In the genomic region with DNA sequence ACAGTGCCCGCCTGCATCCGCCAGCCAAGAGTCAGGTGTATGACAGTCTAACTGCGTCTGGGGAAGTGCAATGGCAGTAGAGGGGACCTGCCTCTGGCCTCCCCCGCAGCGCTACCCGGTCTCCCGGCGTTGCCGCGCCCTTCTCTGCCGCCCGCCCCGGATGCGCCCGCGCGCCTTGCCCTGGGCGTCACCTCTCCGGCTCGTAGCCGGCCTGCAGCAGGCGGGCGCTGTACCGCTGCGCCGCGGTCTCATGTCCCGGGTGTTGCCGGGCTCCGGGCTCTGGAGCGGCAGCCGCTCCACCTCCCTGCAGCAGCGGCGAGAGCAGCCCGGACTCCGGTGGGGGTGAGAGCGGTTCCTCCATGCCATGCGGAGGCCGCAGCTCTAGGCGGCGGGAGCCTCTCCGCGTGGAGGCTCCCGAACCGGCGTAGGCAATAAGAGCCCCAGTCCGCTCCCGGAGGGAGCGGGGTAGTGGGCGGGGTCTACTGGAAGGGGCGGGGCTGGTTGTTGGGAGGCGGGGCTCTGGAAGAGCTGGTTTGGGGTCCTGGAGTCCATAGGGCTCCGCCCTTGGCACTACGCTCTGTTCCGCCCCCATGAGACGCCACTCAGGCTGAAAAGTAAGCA, we compare ENCODE assay signal across 8 mouse cellular contexts. TPM values are rescaled to one million over a fixed set of nuclear protein-coding genes. Genes with fewer than 3 reads are reported as not detected.
A peak's percentile ranks its signal among the peaks of the same experiment; 100 is the strongest.
DNase-seq lines count a peak whose midpoint lies in the region; ATAC-seq and TF ChIP-seq lines count a peak whose summit lies in the region.

A gene (minus strand): TSS at position 484 of the 621 bp plus-strand sequence.

- H3K9ac ChIP-seq in embryonic facial prominence, embryonic 12.5 days, result peak within 1 kb of the TSS; percentile 64
- peak within 1 kb of the TSS; percentile 79 for H3K9ac ChIP-seq in heart, embryonic 11.5 days (ENCODE audit: low read depth, low read length)
- H3K9ac ChIP-seq in kidney, embryonic 16.5 days (replicated peaks; ENCODE audit: low read length), result peak within 1 kb of the TSS; percentile 70
- H3K9ac ChIP-seq in liver, embryonic 14.5 days (replicated peaks), result peak within 1 kb of the TSS; percentile 2

- WGBS in embryonic facial prominence, embryonic 12.5 days, result under 1% methylated on average over 56 of the region's 56 CpGs
- WGBS in heart, embryonic 11.5 days (ENCODE audit: insufficient replicate concordance), result under 1% methylated on average over 56 of the region's 56 CpGs
- WGBS in kidney, embryonic 16.5 days, result under 1% methylated on average over 56 of the region's 56 CpGs
- WGBS in liver, embryonic 14.5 days (ENCODE audit: insufficient replicate concordance), result under 1% methylated on average over 52 of the region's 56 CpGs

- peak within 1 kb of the TSS; percentile 71 for H3ac ChIP-seq in C2C12 (ENCODE audit: control insufficient read depth, insufficient read length, low read depth)

- H3K79me2 ChIP-seq in C2C12 (ENCODE audit: control insufficient read depth, insufficient read depth), result peaks cover 9% of the 10 kb centered on the region

- TF ChIP-seq EP300 in liver, embryonic 14.5 days (IDR thresholded peaks at IDR 0.05; ENCODE audit: low read depth), result no peak

- no peak for TF ChIP-seq CTCF in C2C12 (IDR thresholded peaks at IDR 0.05; ENCODE audit: control insufficient read depth, insufficient read depth, insufficient read length)
- no peak for TF ChIP-seq CTCF in liver, embryonic 14.5 days (IDR thresholded peaks at IDR 0.05; ENCODE audit: low read depth)

- no peaks in the 10 kb centered on the region for H3K9me3 ChIP-seq in embryonic facial prominence, embryonic 12.5 days
- H3K9me3 ChIP-seq in heart, embryonic 11.5 days (replicated peaks; ENCODE audit: control insufficient read depth, low read length), result no peaks in the 10 kb centered on the region
- H3K9me3 ChIP-seq in kidney, embryonic 16.5 days (ENCODE audit: low read length), result no peaks in the 10 kb centered on the region
- no peaks in the 10 kb centered on the region for H3K9me3 ChIP-seq in liver, embryonic 14.5 days (ENCODE audit: control insufficient read depth, low read length)

- no peaks in the 10 kb centered on the region for H3K36me3 ChIP-seq in C2C12 (ENCODE audit: control insufficient read depth, insufficient read depth)
- no peaks in the 10 kb centered on the region for H3K36me3 ChIP-seq in embryonic facial prominence, embryonic 12.5 days
- no peaks in the 10 kb centered on the region for H3K36me3 ChIP-seq in heart, embryonic 11.5 days (ENCODE audit: control insufficient read depth, insufficient read depth, low read length)
- no peaks in the 10 kb centered on the region for H3K36me3 ChIP-seq in kidney, embryonic 16.5 days (ENCODE audit: insufficient read depth, low read length)
- H3K36me3 ChIP-seq in liver, embryonic 14.5 days (replicated peaks; ENCODE audit: control insufficient read depth, insufficient read depth, low read depth), result no peaks in the 10 kb centered on the region

- H3K27ac ChIP-seq in embryonic facial prominence, embryonic 12.5 days, result no peak within 1 kb of the TSS
- H3K27ac ChIP-seq in heart, embryonic 11.5 days (ENCODE audit: low read depth, low read length), result no peak within 1 kb of the TSS
- H3K27ac ChIP-seq in kidney, embryonic 16.5 days (ENCODE audit: low read length), result no peak within 1 kb of the TSS
- H3K27ac ChIP-seq in liver, embryonic 14.5 days, result no peak within 1 kb of the TSS

- H3K4me2 ChIP-seq in embryonic facial prominence, embryonic 12.5 days (replicated peaks), result peak within 1 kb of the TSS; percentile 96
- H3K4me2 ChIP-seq in heart, embryonic 11.5 days, result peak within 1 kb of the TSS; percentile 94
- H3K4me2 ChIP-seq in kidney, embryonic 16.5 days (replicated peaks; ENCODE audit: low read depth, low read length), result peak within 1 kb of the TSS; percentile 99
- H3K4me2 ChIP-seq in liver, embryonic 14.5 days (ENCODE audit: low read depth), result peak within 1 kb of the TSS; percentile 76

- H3K4me3 ChIP-seq in C2C12 (ENCODE audit: insufficient read depth, poor library complexity, severe bottlenecking), result peak within 1 kb of the TSS; percentile 42
- H3K4me3 ChIP-seq in embryonic facial prominence, embryonic 12.5 days, result peak within 1 kb of the TSS; percentile 64
- H3K4me3 ChIP-seq in heart, embryonic 11.5 days (ENCODE audit: low read depth, low read length), result peak within 1 kb of the TSS; percentile 79
- peak within 1 kb of the TSS; percentile 72 for H3K4me3 ChIP-seq in kidney, embryonic 16.5 days (ENCODE audit: low read length)
- peak within 1 kb of the TSS; percentile 55 to 57 for H3K4me3 ChIP-seq in liver, embryonic 14.5 days (ENCODE audit: insufficient read depth in 1 of 2, low read depth in 2 of 2, low read length in 2 of 2)

- peaks cover 4% of the 10 kb centered on the region for H3K27me3 ChIP-seq in C2C12 (ENCODE audit: control insufficient read depth, insufficient read depth, insufficient read length)
- H3K27me3 ChIP-seq in embryonic facial prominence, embryonic 12.5 days, result peaks cover 32% of the 10 kb centered on the region
- H3K27me3 ChIP-seq in heart, embryonic 11.5 days (ENCODE audit: control insufficient read depth, insufficient read depth, low read length), result peaks cover 15% of the 10 kb centered on the region
- peaks cover 4% of the 10 kb centered on the region; the same call in 1 of the 2 replicates for H3K27me3 ChIP-seq in kidney, embryonic 16.5 days (ENCODE audit: insufficient read depth, low read length)
- H3K27me3 ChIP-seq in liver, embryonic 14.5 days (ENCODE audit: control insufficient read depth, insufficient read depth, low read length), result peaks cover 14% of the 10 kb centered on the region

- DNase-seq in adrenal gland, postnatal 14 days, result peak; percentile 90
- DNase-seq in liver, embryonic 14.5 days (ENCODE audit: low read depth in 3 of 3, low spot score in 3 of 3), result peak in 2 of 3 experiments; percentile 40 to 42
- DNase-seq in neural tube, embryonic 10.5 days (ENCODE audit: extremely low spot score, low spot score), result peak; percentile 90
- peak; percentile 83 for DNase-seq in testis, postnatal 10 days (ENCODE audit: low spot score)

- ATAC-seq in embryonic facial prominence, embryonic 12.5 days (ENCODE audit: insufficient number of reproducible peaks, insufficient read depth, low FRiP score, low TSS enrichment), result peak; percentile 79
- peak; percentile 87 for ATAC-seq in heart, embryonic 11.5 days (replicated peaks; ENCODE audit: insufficient number of reproducible peaks, low FRiP score, low TSS enrichment)
- ATAC-seq in kidney, embryonic 16.5 days (ENCODE audit: low FRiP score, low TSS enrichment), result peak; percentile 81
- peak; percentile 81 for ATAC-seq in liver, embryonic 14.5 days (ENCODE audit: insufficient read depth)

- peaks cover 6% of the 10 kb centered on the region for H3K79me3 ChIP-seq in C2C12 (ENCODE audit: low read depth)

- H3K4me1 ChIP-seq in embryonic facial prominence, embryonic 12.5 days, result peaks cover 21% of the 10 kb centered on the region
- peaks cover 17% of the 10 kb centered on the region for H3K4me1 ChIP-seq in heart, embryonic 11.5 days (ENCODE audit: control insufficient read depth, insufficient read depth, low read length)
- peaks cover 31% of the 10 kb centered on the region for H3K4me1 ChIP-seq in kidney, embryonic 16.5 days (ENCODE audit: insufficient read depth, low read length)
- peaks cover 0 to 6% of the 10 kb centered on the region in 2 experiments; a peak in 2 of 4 replicates for H3K4me1 ChIP-seq in liver, embryonic 14.5 days (replicated peaks; ENCODE audit: control insufficient read depth in 2 of 2, insufficient read depth in 2 of 2, low read length in 1 of 2)

TF ChIP-seq in C2C12, 6 proteins besides CTCF, POLR2A, EP300 and RAD21:
- TF ChIP-seq FOSL1 (IDR thresholded peaks at IDR 0.05; ENCODE audit: insufficient read depth, low read length, poor library complexity, severe bottlenecking) (no peak), MYOD1 (IDR thresholded peaks at IDR 0.05; ENCODE audit: control insufficient read depth, insufficient read length, low read depth) (no peak), MAX (IDR thresholded peaks at IDR 0.05) (no peak), USF1 (IDR thresholded peaks at IDR 0.05; ENCODE audit: low read depth) (no peak), CEBPB (IDR thresholded peaks at IDR 0.05; ENCODE audit: low read depth) (no peak), MYOG (IDR thresholded peaks at IDR 0.05; ENCODE audit: control insufficient read depth, extremely low read depth, insufficient read length) (no peak)

RNA-seq across cellular contexts. Expression of the gene that starts here (rescaled TPM):
- polyA plus RNA-seq in C2C12 (2012; fragmentation: generic; extraction: Trizol), result 65.9 TPM
- total RNA-seq in adrenal gland, postnatal 14 days (2021), result 252 and 482 TPM in 2 replicates
- polyA plus RNA-seq in embryonic facial prominence, embryonic 12.5 days (2016; fragmentation: Nextera tagmentation; extraction: Ambion mirVana), result 34.6 and 38.1 TPM in 2 replicates
- polyA plus RNA-seq in heart, embryonic 11.5 days (2014; fragmentation: Nextera tagmentation; extraction: Ambion mirVana), result 34.3 and 40.4 TPM in 2 replicates
- polyA plus RNA-seq in kidney, embryonic 16.5 days (2015; fragmentation: Nextera tagmentation; extraction: Ambion mirVana), result 49.1 and 50.3 TPM in 2 replicates
- 5.2 and 5.3 TPM in 2 replicates for polyA plus RNA-seq in liver, embryonic 14.5 days (2012; rRNA removed)
- 5.5 and 5.8 TPM in 2 replicates for polyA plus RNA-seq in liver, embryonic 14.5 days (2014; fragmentation: Nextera tagmentation; extraction: Ambion mirVana)

Comparison
In these comparisons a context has a peak if more than half of its experiments do, and no peak if none do; other contexts are left out.
1. H3K9ac ChIP-seq: peak in every context shown above with its lines; median percentile 79 in heart, embryonic 11.5 days; 70 in kidney, embryonic 16.5 days; 64 in embryonic facial prominence, embryonic 12.5 days; 2 in liver, embryonic 14.5 days.